Mouse (Mus musculus) heart, postnatal 14 days (tissue): ENCODE measurements around the gene Cxcl9. TPM values are rescaled to one million over a fixed set of nuclear protein-coding genes. Genes with fewer than 3 reads are reported as not detected.
A peak's percentile ranks its signal among the peaks of the same experiment; 100 is the strongest.
"Not testable (repeated sequence)": the region's sequence is repeated elsewhere in the genome, so short reads cannot be mapped to it uniquely, and the experiment has no call there.

Source experiments
- DNase-seq, 2 experiments: peaks; one replicate each; pipeline ENCODE4 v3.0.0; 2021 to 2022
- intact Hi-C: fragments of 180-260 bp; cut with DNase I; formaldehyde crosslinking; loops from one replicate; pipeline ENCODE4 v1.15.1; 2025
- long read RNA-seq, 2 experiments: library from polyadenylated mRNA; stranded (forward); transcript quantifications; one replicate each; pipeline ENCODE4 v2.0.0; 2021
- total RNA-seq, 2 experiments: library from RNA; stranded (reverse); gene quantifications; 2 replicates each; pipeline ENCODE4 v1.2.3; 2021

Gene Cxcl9
- under 1 TPM; 0.57 to 0.88 TPM for total RNA-seq
- long read RNA-seq, experiment 1, partial matches to known transcripts, result 0 of 1 reads
- long read RNA-seq, experiment 1, other reads (novel, unspliced or antisense), result 0 of 1 reads
- long read RNA-seq, experiment 2, partial matches to known transcripts, result 0 of 1 reads
- long read RNA-seq, experiment 2, other reads (novel, unspliced or antisense), result 0 of 1 reads

- intact Hi-C loops, result no loop called here
- DNase-seq, result no peak
Measured at GRCm38 (mm10) chr5:92327929-92328328, at the start of gene Cxcl9. TSS of gene Cxcl9 (minus strand) at chr5:92328079.

GRCm38 (mm10) chr5:92376795-92377405, 49.0 kb upstream of the Cxcl9 start:
- DNase-seq, result no peak
- intact Hi-C loops, result no loop called here

GRCm38 (mm10) chr5:92375368-92375767, 47.5 kb upstream of the Cxcl9 start:
- DNase-seq, result no peak

GRCm38 (mm10) chr5:92374721-92375142, 46.9 kb upstream of the Cxcl9 start:
- DNase-seq, result no peak
- intact Hi-C loops, result no loop called here

More at GRCm38 (mm10) chr5:92375368-92375767, 47.5 kb upstream of the Cxcl9 start:
- intact Hi-C loops, result no loop called here

GRCm38 (mm10) chr5:92372605-92373004, 44.7 kb upstream of the Cxcl9 start:
- DNase-seq, result no peak
- intact Hi-C loops, result no loop called here

- no peak for DNase-seq
- intact Hi-C loops, result no loop called here
Measured at GRCm38 (mm10) chr5:92371361-92371976, 43.6 kb upstream of the Cxcl9 start.

- no peak for DNase-seq
- intact Hi-C loops, result no loop called here
Measured at GRCm38 (mm10) chr5:92370891-92371290, 43.0 kb upstream of the Cxcl9 start.

- no peak for DNase-seq
- intact Hi-C loops, result no loop called here
Measured at GRCm38 (mm10) chr5:92370392-92370791, 42.5 kb upstream of the Cxcl9 start.

GRCm38 (mm10) chr5:92369151-92369994, 41.5 kb upstream of the Cxcl9 start:
- peak; percentile 66 to 73 for DNase-seq
- intact Hi-C loops, result no loop called here

GRCm38 (mm10) chr5:92368392-92368791, 40.5 kb upstream of the Cxcl9 start:
- intact Hi-C loops, result no loop called here
- no peak for DNase-seq

- intact Hi-C loops, result no loop called here
- DNase-seq, result no peak
Measured at GRCm38 (mm10) chr5:92366565-92366964, 38.7 kb upstream of the Cxcl9 start.

GRCm38 (mm10) chr5:92365146-92365705, 37.3 kb upstream of the Cxcl9 start:
- no peak for DNase-seq

GRCm38 (mm10) chr5:92364011-92364410, 36.1 kb upstream of the Cxcl9 start:
- intact Hi-C loops, result no loop called here
- DNase-seq, result no peak

More at GRCm38 (mm10) chr5:92365146-92365705, 37.3 kb upstream of the Cxcl9 start:
- intact Hi-C loops, result no loop called here

GRCm38 (mm10) chr5:92363179-92363578, 35.3 kb upstream of the Cxcl9 start:
- no peak for DNase-seq
- intact Hi-C loops, result no loop called here

- intact Hi-C loops, result no loop called here
- no peak for DNase-seq
Measured at GRCm38 (mm10) chr5:92358767-92359455, 31.0 kb upstream of the Cxcl9 start.

- peak in 1 of 2 experiments; percentile 48 for DNase-seq
- intact Hi-C loops, result no loop called here
Measured at GRCm38 (mm10) chr5:92358033-92358432, 30.2 kb upstream of the Cxcl9 start.

GRCm38 (mm10) chr5:92353517-92353916, 25.6 kb upstream of the Cxcl9 start:
- intact Hi-C loops, result loop anchor here (2.0 kb wide), 1 partner anchor 31 kb away; no protein-coding TSS in a partner anchor
- peak; percentile 52 to 70 for DNase-seq

GRCm38 (mm10) chr5:92352716-92353115, 24.8 kb upstream of the Cxcl9 start:
- DNase-seq, result not testable (repeated sequence)

GRCm38 (mm10) chr5:92349731-92350130, 21.9 kb upstream of the Cxcl9 start:
- intact Hi-C loops, result no loop called here

More at GRCm38 (mm10) chr5:92352716-92353115, 24.8 kb upstream of the Cxcl9 start:
- intact Hi-C loops, result loop anchor here (2.0 kb wide), 1 partner anchor 30 kb away; no protein-coding TSS in a partner anchor

More at GRCm38 (mm10) chr5:92349731-92350130, 21.9 kb upstream of the Cxcl9 start:
- no peak for DNase-seq
